Mouse (Mus musculus): Measurements from ENCODE around the gene Fbxo28.

Gene Fbxo28

GRCm38 (mm10) chr1:182340821-182341781, at the start of gene Fbxo28:
Gene Fbxo28 (minus strand): TSS chr1:182341629.
- DNase-seq: peak; percentile 99

GRCm38 (mm10) chr1:182388729-182389128, 47.3 kb upstream of the Fbxo28 start:
- peak; percentile 92 for DNase-seq

GRCm38 (mm10) chr1:182386449-182386848, 45.0 kb upstream of the Fbxo28 start:
- no peak for DNase-seq

GRCm38 (mm10) chr1:182383096-182383495, 41.7 kb upstream of the Fbxo28 start:
- DNase-seq: no peak

GRCm38 (mm10) chr1:182381327-182381726, 39.9 kb upstream of the Fbxo28 start:
- DNase-seq: no peak

- no peak for DNase-seq
These were observed 39.3 kb upstream of the Fbxo28 start for GRCm38 (mm10) chr1:182380683-182381082.

GRCm38 (mm10) chr1:182378876-182379275, 37.4 kb upstream of the Fbxo28 start:
- peak; percentile 31 for DNase-seq

- peak; percentile 79 for DNase-seq
These were observed 36.9 kb upstream of the Fbxo28 start for GRCm38 (mm10) chr1:182378205-182378835.

- DNase-seq: peak; percentile 81
These were observed 36.1 kb upstream of the Fbxo28 start for GRCm38 (mm10) chr1:182377519-182377918.

- no peak for DNase-seq
These were observed 35.4 kb upstream of the Fbxo28 start for GRCm38 (mm10) chr1:182376826-182377225.

GRCm38 (mm10) chr1:182376221-182376620, 34.8 kb upstream of the Fbxo28 start:
- peak; percentile 80 for DNase-seq

GRCm38 (mm10) chr1:182371891-182372290, 30.5 kb upstream of the Fbxo28 start:
- DNase-seq: peak; percentile 67

GRCm38 (mm10) chr1:182369435-182369834, 28.0 kb upstream of the Fbxo28 start:
- DNase-seq: no peak

GRCm38 (mm10) chr1:182368782-182369181, 27.4 kb upstream of the Fbxo28 start:
- DNase-seq: no peak

- no peak for DNase-seq
These were observed 26.9 kb upstream of the Fbxo28 start for GRCm38 (mm10) chr1:182368309-182368708.

GRCm38 (mm10) chr1:182363683-182364404, 22.4 kb upstream of the Fbxo28 start:
- peak; percentile 27 for DNase-seq

GRCm38 (mm10) chr1:182362703-182363102, 21.3 kb upstream of the Fbxo28 start:
- peak; percentile 72 for DNase-seq

- peak; percentile 54 for DNase-seq
These were observed 16.7 kb upstream of the Fbxo28 start for GRCm38 (mm10) chr1:182358133-182358532.

- peak; percentile 64 for DNase-seq
These were observed 13.2 kb upstream of the Fbxo28 start for GRCm38 (mm10) chr1:182354504-182355147.

GRCm38 (mm10) chr1:182349557-182349956, 8.1 kb upstream of the Fbxo28 start:
- DNase-seq: no peak

- peak; percentile 84 for DNase-seq
These were observed 5.1 kb upstream of the Fbxo28 start for GRCm38 (mm10) chr1:182346491-182346890.

- peak; percentile 15 for DNase-seq
These were observed 4.4 kb upstream of the Fbxo28 start for GRCm38 (mm10) chr1:182345857-182346256.

- DNase-seq: peak; percentile 36
These were observed 564 bp upstream of the Fbxo28 start for GRCm38 (mm10) chr1:182341993-182342392.

All from heart, adult 11 months (tissue).